Mouse (Mus musculus) heart, embryonic 10.5 days (tissue): ENCODE measurements around the gene Stxbp3. TPM values are rescaled to one million over a fixed set of nuclear protein-coding genes. Genes with fewer than 3 reads are reported as not detected.
"Not testable (repeated sequence)": the region's sequence is repeated elsewhere in the genome, so short reads cannot be mapped to it uniquely, and the experiment has no call there.

Experiments used
- DNase-seq: peaks from one replicate; pipeline ENCODE4 v3.0.0-alpha.2; 2017; ENCODE audit warnings: low spot score
- H3K27ac ChIP-seq: fragments of 300-500 bp; sonication (generic); 2 replicates; pipeline ENCODE4 v1.5.1; 2016; ENCODE audit warnings: mild to moderate bottlenecking
- H3K27me3 ChIP-seq: fragments of 300-500 bp; sonication (generic); 2 replicates; pipeline ENCODE4 v1.6.1; 2016; ENCODE audit warnings: mild to moderate bottlenecking; ENCODE audit not compliant: poor library complexity, insufficient read depth, severe bottlenecking
- H3K36me3 ChIP-seq: fragments of 300-500 bp; sonication (generic); 2 replicates; pipeline ENCODE4 v1.6.1; 2016; ENCODE audit warnings: mild to moderate bottlenecking, moderate library complexity
- H3K4me1 ChIP-seq: fragments of 300-500 bp; sonication (generic); 2 replicates; pipeline ENCODE4 v1.6.1; 2016; ENCODE audit warnings: mild to moderate bottlenecking
- H3K4me3 ChIP-seq: fragments of 300-500 bp; sonication (generic); 2 replicates; pipeline ENCODE4 v1.5.1; 2016; ENCODE audit warnings: mild to moderate bottlenecking, moderate library complexity
- H3K9me3 ChIP-seq: fragments of 300-500 bp; sonication (generic); 2 replicates; pipeline ENCODE4 v1.6.1; 2016; ENCODE audit warnings: mild to moderate bottlenecking, moderate library complexity
- WGBS: fragments of 180-500 bp; shearing (Covaris S2); methylation state at CpG from one replicate; pipeline ENCODE4 v1.1.7; 2016; 5-methylcytosine and 5-hydroxymethylcytosine counted together
- polyA plus RNA-seq: library from polyadenylated mRNA; unstranded; fragments of >200 nt; fragmentation: Nextera tagmentation; extraction: Ambion mirVana; gene quantifications from 2 replicates; pipeline ENCODE4 v1.2.1, GENCODE M21; 2016

Stxbp3 gene
- polyA plus RNA-seq, 1 experiment from 2014 or later = 30.8 TPM

DNA sequence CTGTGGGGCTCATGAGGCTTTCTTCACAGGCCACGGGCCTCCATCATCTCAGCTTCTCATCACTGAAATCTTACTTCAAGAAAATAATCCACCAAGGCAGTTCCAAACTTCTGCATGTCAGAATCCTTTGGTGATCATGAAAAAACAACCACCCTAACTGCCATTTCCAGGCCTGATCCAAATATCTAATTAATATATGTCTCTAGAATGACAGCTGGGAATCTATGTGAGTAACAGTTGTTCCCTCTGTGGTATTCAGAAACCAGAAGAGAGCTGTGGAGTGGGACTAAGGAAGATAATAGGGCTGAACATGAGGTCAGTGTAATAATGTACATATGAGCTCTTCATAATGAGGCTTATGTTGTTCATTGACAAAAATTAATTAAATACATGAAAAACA, 12.9 kb upstream of the Stxbp3 start:
- Histone ChIP-seq H3K4me1 (peaks cover 28% of the 10 kb centered on the region), H3K4me3 (no peak overlapping the region), H3K27ac (no peak overlapping the region), H3K9me3 (no peaks in the 10 kb centered on the region), H3K27me3 (no peaks in the 10 kb centered on the region), H3K36me3 (no peaks in the 10 kb centered on the region)
- DNase-seq = no peak
- WGBS = 89% methylated on average over 1 of the region's 1 CpGs

DNA sequence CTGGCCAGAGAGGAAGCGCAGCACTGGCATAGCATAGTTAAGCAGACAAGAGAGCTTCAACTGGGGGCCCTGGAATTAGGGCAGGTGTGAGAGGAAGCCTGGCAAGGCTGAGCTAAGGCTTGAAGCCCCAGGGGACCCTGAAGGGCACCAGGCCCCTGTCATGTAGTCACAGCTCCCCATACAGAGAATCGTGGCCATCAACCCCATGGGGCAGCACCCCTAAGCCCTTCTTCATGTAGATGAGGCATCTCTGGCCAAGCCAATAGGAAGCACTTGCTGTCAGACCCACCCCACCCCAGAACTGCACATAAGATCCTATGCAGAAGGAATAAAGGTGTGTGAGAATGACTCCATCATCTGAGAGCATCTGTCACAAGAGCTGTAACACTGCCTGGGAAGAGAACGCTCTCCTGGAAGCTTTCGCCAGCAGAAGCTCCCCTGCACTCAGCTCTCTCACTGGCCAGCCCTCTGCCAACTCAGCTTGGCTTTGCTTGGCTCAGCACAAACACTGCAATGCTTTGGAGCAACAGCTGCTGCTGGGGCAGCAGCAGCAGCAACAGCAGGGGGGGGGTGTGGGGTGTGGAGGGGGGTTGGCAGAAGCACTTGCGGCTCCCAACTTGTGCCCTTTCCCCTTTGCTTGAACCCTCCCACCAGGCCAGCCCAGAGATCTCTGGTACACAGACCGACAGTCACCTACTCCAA, 11.8 kb upstream of the Stxbp3 start:
- H3K27ac ChIP-seq = no peak overlapping the region
- no peaks in the 10 kb centered on the region for H3K9me3 ChIP-seq
- peaks cover 23% of the 10 kb centered on the region for H3K4me1 ChIP-seq
- 54% methylated on average over 6 of the region's 6 CpGs for WGBS
- H3K27me3 ChIP-seq = no peaks in the 10 kb centered on the region
- no peak overlapping the region for H3K4me3 ChIP-seq
- no peak for DNase-seq
- no peaks in the 10 kb centered on the region for H3K36me3 ChIP-seq

DNA sequence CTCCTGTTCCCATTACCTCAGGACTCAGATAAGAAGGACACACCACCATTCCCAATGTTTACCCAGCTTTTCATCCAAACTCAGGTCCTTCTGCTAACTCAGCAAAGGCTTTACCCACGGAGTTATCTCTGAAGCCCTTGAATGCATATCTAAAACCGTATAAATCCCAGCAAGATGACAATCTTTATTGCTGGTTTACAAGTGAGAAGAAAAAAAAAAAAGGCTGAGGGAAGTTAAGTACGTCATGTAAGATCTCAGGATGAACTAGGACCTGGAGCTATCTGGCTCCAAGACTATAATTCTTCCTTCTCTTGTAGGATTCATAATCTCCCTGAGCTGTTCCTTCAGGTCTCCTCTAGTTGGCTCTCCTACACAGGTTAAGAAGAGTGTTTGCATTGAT, 11.2 kb upstream of the Stxbp3 start:
- H3K36me3 ChIP-seq = no peaks in the 10 kb centered on the region
- DNase-seq = no peak
- H3K27ac ChIP-seq = no peak overlapping the region
- H3K27me3 ChIP-seq = no peaks in the 10 kb centered on the region
- H3K9me3 ChIP-seq = no peaks in the 10 kb centered on the region
- H3K4me3 ChIP-seq = no peak overlapping the region
- 68% methylated on average over 3 of the region's 3 CpGs for whole genome bisulfite sequencing
- peaks cover 19% of the 10 kb centered on the region for H3K4me1 ChIP-seq

DNA sequence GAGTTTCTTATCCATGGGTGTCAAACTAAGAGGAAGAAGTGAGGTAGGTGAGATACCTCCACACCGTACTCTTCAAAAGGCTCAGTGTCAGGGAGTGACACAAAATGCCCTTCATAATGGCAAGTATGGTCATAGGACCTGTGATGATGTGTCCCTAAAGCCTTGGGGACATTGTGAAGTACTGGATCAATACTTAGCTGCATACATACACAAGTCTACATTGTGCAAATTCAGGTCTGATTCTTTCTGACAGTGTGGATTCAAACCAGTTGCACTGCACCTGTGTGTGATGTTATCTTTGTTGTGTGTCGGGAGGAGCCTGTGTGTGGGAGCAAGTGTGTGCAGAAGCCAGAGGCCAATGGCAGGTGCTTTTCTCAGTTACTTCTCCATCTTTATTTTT, 10.7 kb upstream of the Stxbp3 start:
- Histone ChIP-seq H3K4me3 (no peak overlapping the region), H3K4me1 (peaks cover 16% of the 10 kb centered on the region), H3K27me3 (no peaks in the 10 kb centered on the region), H3K27ac (no peak overlapping the region), H3K9me3 (no peaks in the 10 kb centered on the region), H3K36me3 (no peaks in the 10 kb centered on the region)
- DNase-seq = no peak
- 83% methylated on average over 2 of the region's 2 CpGs for WGBS

DNA sequence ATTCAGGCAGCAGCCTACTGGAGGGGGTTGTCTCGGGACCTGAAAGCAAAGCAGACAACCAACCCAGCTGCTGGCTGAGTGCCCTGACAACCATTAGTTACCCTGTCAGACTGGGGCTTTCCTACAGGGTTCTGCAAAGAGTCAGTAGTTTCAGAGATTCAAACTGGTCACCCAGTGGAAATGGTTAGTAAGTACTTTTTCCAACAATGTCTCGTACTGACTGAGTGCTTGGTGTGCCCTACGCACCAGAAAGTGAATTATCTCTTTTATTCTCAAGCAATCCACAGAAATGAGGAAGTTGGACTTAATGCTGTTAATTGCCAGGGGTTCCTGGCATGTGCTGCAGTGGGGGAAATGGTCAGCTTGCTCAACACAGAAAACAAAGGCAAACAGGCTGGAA, 10.2 kb upstream of the Stxbp3 start:
- no peak overlapping the region for H3K27ac ChIP-seq
- 58% methylated on average over 3 of the region's 3 CpGs for WGBS
- no peak overlapping the region for H3K4me3 ChIP-seq
- H3K27me3 ChIP-seq = no peaks in the 10 kb centered on the region
- H3K36me3 ChIP-seq = no peaks in the 10 kb centered on the region
- peaks cover 10% of the 10 kb centered on the region for H3K4me1 ChIP-seq
- no peaks in the 10 kb centered on the region for H3K9me3 ChIP-seq
- DNase-seq = no peak

DNA sequence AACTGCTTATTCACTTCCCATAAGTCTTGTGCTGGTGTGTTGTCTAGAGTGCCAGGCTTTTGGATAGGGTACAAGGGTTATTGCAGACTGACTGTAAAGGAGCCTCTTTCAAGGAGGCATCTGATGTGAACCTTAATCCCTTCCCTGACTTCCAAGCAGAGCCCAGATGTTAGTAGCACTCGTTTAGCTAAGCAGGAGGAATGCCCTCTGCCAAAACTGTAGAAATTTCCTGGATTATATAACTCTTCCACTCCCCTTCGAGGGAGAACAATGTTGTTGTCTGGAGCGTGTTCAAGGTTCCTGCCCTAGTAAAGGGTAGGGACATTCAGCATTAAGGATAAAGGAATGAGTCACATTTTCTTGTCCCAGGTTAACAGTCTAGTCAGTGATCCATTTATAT, 6.3 kb upstream of the Stxbp3 start:
- 72% methylated on average over 3 of the region's 3 CpGs for WGBS
- DNase-seq = no peak
- Histone ChIP-seq H3K4me1 (0 out of 2 replicates have a peak, but pooled peaks cover 4% of the 10 kb centered on the region), H3K27ac (no peak overlapping the region), H3K4me3 (no peak overlapping the region), H3K36me3 (no peaks in the 10 kb centered on the region), H3K27me3 (no peaks in the 10 kb centered on the region), H3K9me3 (no peaks in the 10 kb centered on the region)

DNA sequence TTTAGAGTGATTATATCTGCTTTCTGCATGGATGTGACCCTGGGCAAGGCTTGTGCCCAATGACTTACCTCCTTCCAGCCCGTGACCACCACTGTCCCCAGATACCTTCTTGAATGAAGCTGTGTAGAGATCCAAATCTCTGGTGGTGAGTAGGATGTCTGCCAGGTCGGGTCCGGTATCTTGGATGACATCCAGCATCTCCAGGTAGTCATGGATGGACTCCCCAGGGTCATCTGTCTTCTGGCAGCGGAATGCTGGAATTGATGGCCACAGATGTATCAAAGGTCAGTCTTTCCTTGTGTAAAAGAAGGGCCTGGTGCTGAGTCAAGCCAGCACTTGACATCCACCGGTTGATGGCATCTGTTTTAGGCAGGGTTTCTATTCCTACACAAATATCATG, 4.2 kb upstream of the Stxbp3 start:
- 87% methylated on average over 5 of the region's 5 CpGs for WGBS
- H3K4me1 ChIP-seq = 0 out of 2 replicates have a peak, but pooled peaks cover 4% of the 10 kb centered on the region
- H3K27ac ChIP-seq = no peak overlapping the region
- H3K36me3 ChIP-seq = no peaks in the 10 kb centered on the region
- no peaks in the 10 kb centered on the region for H3K9me3 ChIP-seq
- no peak overlapping the region for H3K4me3 ChIP-seq
- DNase-seq = peak; percentile 46
- H3K27me3 ChIP-seq = no peaks in the 10 kb centered on the region

DNA sequence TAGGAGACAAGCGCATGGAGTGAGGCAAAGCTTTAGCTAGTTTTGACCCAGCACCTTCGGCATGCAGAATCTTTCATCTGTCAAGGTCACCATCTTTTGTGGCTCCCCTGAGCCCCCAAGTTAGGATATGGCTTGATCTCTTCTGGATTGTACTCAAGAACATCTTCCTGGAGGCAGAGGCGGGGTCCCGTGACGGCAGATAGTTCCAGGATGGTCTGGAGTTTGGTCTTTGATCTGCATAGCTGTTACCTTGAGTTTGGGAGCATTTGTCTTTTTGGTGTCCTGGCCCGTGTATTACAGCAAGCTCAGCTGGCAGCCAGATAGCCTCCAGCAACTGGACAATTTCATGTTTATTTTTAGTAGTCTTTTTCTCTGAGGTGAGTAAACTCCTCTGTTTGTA, 3.7 kb upstream of the Stxbp3 start:
- 78% methylated on average over 6 of the region's 6 CpGs for WGBS
- Histone ChIP-seq H3K27me3 (no peaks in the 10 kb centered on the region), H3K9me3 (no peaks in the 10 kb centered on the region), H3K4me3 (no peak overlapping the region), H3K27ac (no peak overlapping the region), H3K36me3 (no peaks in the 10 kb centered on the region), H3K4me1 (peaks cover 6% of the 10 kb centered on the region)
- DNase-seq = peak; percentile 68

DNA sequence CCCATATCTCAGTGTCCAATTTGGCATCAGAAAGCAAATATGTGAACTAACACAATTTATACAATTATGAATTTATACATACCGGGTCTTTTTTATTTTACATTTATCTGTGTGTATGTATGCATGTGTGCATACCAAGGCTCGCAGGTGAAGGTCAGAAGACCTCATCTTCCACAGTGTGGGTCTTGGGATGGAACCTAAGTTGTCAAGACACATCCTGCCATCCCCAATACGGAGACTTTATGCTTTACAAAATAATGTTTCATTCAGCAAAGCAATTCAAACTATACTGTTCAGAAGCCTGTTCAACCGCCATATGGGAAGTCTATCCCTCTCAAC, 359 bp upstream of the Stxbp3 start:
- Histone ChIP-seq H3K36me3 (peaks cover 8% of the 10 kb centered on the region; the same call in 1 of the 2 replicates), H3K9me3 (no peaks in the 10 kb centered on the region), H3K4me3 (no peak overlapping the region), H3K27me3 (no peaks in the 10 kb centered on the region), H3K27ac (no peak overlapping the region), H3K4me1 (peaks cover 14% of the 10 kb centered on the region)
- WGBS = 52% methylated on average over 4 of the region's 4 CpGs
- DNase-seq = no peak

DNA sequence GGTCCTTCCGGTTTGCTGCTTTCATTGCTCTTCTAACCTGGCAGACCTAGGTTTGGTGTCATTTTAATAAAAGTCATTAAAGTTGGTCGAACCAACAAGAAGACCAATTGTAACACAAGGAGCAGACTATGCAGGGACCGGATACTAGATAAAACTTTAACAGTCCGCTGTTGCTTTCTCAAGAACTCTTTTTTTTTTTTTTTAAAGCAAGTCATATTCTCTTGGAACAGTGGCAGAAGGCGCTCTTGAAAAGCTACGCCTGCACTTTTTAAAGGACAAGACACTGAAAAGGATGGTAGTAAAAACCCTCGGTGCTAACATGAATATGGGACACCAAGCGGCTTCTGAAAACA, 703 bp downstream of the Stxbp3 start:
- 10% methylated on average over 8 of the region's 8 CpGs for WGBS

DNA sequence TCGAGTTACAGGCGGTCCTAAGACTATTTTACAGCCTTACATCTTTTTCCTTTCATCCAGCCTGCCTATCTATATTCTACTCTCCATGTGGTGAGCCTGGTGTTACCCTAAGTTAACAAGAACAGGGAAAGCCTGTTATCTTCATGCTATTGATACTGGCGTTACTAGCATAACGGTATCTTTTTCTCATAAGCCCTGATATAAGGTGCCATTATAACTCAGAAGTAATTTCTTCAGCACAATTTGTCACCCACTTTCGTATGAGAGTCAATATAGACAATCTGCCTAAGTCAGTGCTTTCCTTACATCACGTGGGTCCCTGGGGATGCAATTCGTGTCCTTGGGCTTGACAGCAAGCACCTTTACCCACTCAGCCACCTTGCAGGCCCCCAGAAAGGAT, 1.3 kb downstream of the Stxbp3 start:
- Histone ChIP-seq H3K4me3 (peak overlapping the region; percentile 74), H3K9me3 (no peaks in the 10 kb centered on the region), H3K36me3 (peaks cover 11% of the 10 kb centered on the region; the same call in 1 of the 2 replicates), H3K27ac (no peak overlapping the region), H3K27me3 (no peaks in the 10 kb centered on the region), H3K4me1 (peaks cover 13% of the 10 kb centered on the region)
- DNase-seq = peak; percentile 7
- 66% methylated on average over 7 of the region's 7 CpGs for WGBS

More for the DNA sequence above, 703 bp downstream of the Stxbp3 start:
- Histone ChIP-seq H3K27me3 (no peaks in the 10 kb centered on the region), H3K27ac (peak overlapping the region; percentile 90), H3K36me3 (peaks cover 8% of the 10 kb centered on the region; the same call in 1 of the 2 replicates), H3K4me3 (peak overlapping the region; percentile 74), H3K9me3 (no peaks in the 10 kb centered on the region), H3K4me1 (peaks cover 14% of the 10 kb centered on the region)
- no peak for DNase-seq

DNA sequence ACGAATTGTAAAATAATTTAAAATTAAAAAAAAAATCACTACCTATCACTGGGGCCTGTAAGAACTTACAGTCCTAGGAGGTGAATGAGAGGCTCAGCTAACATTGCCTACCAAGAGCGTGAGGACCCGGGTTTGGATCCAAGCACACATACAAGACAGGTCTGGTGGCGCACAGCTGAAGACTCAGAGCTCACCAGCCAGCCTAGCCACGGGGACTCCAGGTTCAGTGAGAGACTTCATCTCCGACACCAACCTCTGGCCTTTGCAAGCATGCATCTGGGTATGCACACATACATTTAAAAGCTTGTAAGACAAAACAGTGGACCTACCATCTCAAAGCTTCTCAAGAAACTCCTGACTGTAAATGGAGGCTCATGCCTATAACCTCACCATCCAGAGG, 3.4 kb downstream of the Stxbp3 start:
- Histone ChIP-seq H3K36me3 (peaks cover 19% of the 10 kb centered on the region), H3K27ac (no peak overlapping the region), H3K27me3 (no peaks in the 10 kb centered on the region), H3K9me3 (no peaks in the 10 kb centered on the region), H3K4me1 (peaks cover 10% of the 10 kb centered on the region), H3K4me3 (no peak overlapping the region)
- 92% methylated on average over 6 of the region's 6 CpGs for WGBS
- DNase-seq = peak; percentile 66

DNA sequence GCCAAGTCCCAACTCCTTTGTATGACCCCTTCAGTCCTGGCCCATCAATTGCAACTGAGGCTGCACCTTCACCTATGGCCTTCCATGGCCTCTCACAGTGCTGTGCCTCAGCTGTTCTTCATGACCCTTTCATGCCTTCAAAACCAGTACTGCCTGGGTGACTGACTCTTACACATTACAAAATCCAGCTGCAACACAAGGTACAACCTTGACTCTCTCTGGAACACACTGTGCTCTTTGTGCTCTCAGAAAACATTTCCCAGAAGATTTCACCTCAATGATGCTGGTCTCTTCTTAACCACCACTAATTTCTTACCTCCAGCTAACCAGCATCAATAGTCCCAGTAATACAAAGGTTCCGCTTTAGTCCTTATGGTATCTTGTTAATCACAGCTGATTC, 6.6 kb downstream of the Stxbp3 start:
- Histone ChIP-seq H3K36me3 (peaks cover 19% of the 10 kb centered on the region), H3K4me1 (peaks cover 12% of the 10 kb centered on the region; the same call in 1 of the 2 replicates)
- not testable (repeated sequence) for DNase-seq, H3K9me3 ChIP-seq, H3K4me3 ChIP-seq, H3K27ac ChIP-seq, H3K27me3 ChIP-seq
- 91% methylated on average over 1 of the region's 1 CpGs for WGBS

DNA sequence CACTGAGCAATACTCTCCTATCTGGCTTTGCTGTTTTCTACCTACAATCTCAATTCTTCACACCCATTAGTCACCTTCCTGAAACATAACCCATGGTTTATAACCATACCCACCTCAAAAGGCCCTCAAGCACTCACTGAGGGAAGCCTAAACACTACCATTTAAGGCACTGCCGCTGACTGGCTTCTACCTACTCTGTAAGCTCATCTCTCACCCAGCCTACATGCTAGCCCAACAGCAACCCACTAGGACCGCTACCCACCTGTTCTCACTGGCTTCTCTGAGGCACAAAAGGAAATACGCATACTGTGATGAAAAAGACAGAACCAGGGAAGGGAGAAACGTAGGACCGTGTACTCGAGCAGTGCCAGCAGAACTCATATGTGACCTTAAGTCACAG, 8.6 kb downstream of the Stxbp3 start:
- Histone ChIP-seq H3K4me1 (peaks cover 7% of the 10 kb centered on the region; the same call in 1 of the 2 replicates), H3K9me3 (no peaks in the 10 kb centered on the region), H3K4me3 (no peak overlapping the region), H3K27me3 (no peaks in the 10 kb centered on the region), H3K27ac (no peak overlapping the region), H3K36me3 (peaks cover 16% of the 10 kb centered on the region)
- DNase-seq = no peak
- 94% methylated on average over 6 of the region's 6 CpGs for WGBS
